Mouse (Mus musculus): ENCODE measurements around the gene Icosl. TPM values are rescaled to one million over a fixed set of nuclear protein-coding genes. Genes with fewer than 3 reads are reported as not detected.
A peak's percentile ranks its signal among the peaks of the same experiment; 100 is the strongest.
"Not testable (repeated sequence)": the region's sequence is repeated elsewhere in the genome, so short reads cannot be mapped to it uniquely, and the experiment has no call there.

Icosl gene
- polyA plus RNA-seq, 2 experiments from 2014 or later, result 8.8 to 19.3 TPM

GRCm38 (mm10) chr10:78077862-78078261, 8.8 kb downstream of the Icosl start:
- ATAC-seq, result no peak

DNA sequence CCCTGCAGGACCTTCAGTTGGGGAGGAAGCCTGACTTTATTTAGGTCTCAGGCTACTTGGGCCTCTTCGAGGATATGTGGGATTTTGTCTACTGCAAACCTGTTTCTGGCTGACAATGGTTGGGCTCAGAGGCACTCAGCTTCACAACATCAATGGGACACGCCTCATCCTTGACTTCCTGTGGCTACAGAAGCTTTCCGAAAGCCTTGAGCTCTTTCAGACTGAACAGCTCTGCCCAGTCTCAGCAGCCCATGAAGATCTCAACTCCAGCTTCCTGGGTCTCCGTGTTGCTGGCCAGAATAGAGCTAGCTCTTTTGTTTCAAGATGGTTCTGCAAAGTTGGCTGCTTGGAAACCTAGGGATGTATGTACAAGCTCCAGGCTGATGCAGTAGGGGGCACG, 9.2 kb downstream of the Icosl start:
- ATAC-seq, result peak; percentile 33

- no peak for ATAC-seq
These were observed 11.0 kb downstream of the Icosl start for GRCm38 (mm10) chr10:78079955-78080591.

DNA sequence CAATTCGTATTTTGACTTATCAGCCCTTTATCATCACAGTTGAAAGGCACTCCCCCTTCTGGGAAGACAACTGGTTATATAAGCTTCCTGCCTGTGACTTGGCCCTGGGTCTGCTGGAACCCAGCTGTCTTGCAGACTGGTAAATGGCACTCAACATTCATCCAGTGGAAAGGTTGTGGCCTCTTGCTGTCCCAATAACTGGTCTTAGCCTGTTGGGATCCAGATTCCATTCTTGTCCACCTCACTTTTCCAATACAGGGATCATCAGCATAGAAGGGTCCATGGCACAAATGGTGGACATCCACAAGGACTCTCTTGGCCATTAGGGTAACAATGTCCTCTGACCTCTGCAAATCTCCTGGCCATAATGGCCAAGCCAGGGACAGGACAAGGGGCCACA, 15.0 kb downstream of the Icosl start:
- ATAC-seq, result no peak

DNA sequence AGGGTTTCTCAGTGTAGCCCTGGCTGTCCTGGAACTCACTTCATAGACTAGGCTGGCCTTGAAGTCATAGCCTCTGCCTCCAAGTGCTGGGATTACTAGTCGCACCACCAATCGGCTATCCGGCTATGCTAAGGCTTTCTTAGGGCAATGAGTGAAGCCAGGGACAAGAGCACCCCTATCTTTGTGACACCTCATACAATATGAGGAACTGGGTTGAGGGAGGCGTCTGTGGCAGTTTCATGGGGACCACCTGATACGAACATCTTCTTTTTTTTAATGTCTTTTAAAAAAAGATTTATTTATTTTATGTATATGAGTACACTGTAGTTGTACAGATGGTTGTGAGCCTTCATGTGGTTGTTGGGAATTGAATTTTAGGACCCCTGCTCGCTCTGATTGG, 16.6 kb downstream of the Icosl start:
- ATAC-seq, result no peak

- peak; percentile 80 for ATAC-seq
These were observed 17.5 kb downstream of the Icosl start for GRCm38 (mm10) chr10:78086444-78087061.

- ATAC-seq, result peak; percentile 80
These were observed 18.0 kb downstream of the Icosl start for GRCm38 (mm10) chr10:78087101-78087511.

DNA sequence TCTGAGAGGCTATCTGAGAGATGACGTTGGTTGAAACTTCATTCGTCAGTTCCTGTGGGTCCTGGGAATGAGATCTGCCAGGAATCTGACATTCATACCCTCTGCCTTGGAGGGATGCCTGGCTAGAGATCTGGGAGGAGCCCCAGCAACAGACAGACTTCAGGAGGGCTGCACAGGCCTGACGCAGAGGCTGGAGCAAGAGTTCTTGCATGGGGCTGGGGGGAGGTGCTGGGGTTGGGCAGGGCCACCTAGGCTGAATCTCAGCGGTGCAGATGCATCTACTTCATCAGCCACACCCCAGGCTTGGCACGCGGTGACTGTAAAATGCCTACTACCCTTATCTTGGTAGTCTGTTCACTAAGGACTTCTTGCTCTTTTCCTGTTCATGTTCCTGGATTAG, 21.1 kb downstream of the Icosl start:
- ATAC-seq, result no peak

GRCm38 (mm10) chr10:78090706-78091491, 21.8 kb downstream of the Icosl start:
- no peak for ATAC-seq

DNA sequence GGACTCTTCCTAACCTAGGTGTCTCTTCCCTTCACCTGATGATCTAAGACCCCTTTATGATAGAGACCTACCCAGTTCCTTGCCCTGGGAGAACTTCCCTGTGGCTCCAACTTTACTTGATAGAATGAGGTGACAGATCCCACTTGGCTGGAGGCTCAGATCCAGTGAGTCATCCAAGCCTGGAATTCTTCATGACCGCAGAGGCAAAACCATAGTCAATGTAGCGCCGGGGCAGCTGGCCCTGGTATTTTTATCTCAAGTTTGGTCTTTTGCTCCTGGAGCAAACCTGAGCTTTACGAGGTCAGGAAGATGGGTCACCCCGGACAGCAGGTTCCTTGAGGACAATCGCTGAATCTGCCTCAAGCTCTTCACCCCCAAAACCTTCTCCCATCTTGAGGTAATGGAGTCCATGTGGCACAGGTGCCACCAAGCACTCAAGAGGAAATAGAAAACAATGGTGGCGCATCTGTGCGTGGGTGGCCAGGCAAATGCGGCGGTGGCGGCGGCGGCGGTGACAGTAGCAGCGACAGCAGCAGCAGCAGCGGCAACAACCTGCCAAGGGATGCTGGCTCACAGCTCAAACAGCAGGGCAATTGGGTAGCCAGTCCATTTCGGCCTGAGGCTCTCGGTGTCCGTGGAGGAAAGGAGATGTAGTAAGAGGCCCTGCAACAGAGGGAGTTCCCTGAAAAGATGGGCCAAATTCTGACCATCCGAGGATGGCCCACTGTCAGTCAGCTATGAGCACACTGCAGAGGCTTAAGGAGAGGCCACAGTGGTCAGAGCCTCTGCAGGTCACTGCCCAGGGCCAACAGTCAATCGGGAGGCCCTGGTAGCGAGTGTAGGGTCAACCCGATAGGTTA, 23.0 kb downstream of the Icosl start:
- ATAC-seq, result no peak

GRCm38 (mm10) chr10:78092725-78093029, 23.6 kb downstream of the Icosl start:
- ATAC-seq, result peak; percentile 67

DNA sequence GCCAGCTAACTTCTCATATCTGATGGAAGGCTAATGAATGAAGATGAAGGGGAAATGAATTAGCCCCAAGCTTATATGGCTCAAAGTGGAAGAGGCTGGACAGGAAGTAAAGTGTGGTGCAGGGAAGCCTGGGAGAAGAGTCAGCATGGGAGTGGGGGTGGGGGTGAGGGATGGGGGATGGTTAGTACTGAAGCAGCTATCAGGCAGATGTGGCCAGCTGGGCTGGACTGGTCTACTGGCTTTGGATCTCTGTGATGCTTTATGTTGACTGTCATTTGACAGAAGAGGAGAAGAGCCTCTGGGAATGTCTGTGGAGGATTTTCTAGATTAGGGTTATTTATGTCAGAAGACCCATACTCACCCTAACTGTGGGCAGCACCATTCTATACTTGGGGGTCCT, 26.1 kb downstream of the Icosl start:
- ATAC-seq, result no peak

DNA sequence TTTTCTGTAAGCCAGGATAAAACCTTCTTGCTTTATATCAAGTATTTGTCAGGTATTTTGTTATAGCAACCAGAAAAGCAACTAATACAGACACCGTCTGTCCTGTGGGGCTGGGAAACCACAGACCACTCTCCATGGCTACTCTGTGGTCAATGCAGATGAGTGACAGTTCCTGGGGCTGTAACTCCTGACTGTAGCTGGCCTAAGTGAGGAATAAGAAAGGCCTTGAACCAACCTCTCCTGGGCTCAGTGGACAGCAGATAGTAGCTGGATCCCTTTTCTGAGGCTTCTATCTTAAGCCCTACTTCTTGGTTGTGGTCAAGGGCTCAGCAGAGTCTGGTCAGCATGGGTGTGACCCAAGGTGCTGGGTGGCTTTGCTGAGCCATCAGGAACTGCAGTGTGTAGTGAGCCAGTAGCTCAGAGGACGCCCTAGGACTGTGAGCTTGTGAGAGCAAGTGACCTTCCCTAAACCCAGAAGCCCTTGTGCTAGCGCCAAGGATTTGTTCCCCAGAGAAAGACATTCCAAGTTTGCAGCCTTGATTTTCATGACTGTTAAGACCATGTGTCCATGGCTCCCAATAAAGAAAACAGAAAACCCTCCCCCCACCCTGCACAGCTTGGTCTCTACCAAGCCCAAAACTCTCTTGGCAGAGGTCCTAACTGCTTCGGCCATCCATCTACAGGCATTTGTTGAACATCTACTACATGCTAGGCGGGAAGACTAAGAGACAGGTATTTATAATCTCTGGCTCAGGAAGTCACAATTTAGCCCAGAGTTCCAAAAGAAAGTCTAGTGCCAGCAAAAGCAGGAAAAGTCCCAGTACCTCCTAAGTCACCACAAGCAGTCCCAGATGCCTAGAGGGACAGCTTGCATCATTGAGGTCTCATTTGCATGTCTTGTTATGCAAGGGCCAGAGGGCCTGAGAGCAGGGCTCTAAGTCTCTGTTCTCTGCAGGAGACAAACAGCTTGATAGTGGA, 27.1 kb downstream of the Icosl start:
- no peak for ATAC-seq

- not testable (repeated sequence) for ATAC-seq
These were observed 30.8 kb downstream of the Icosl start for GRCm38 (mm10) chr10:78099860-78100259.

- ATAC-seq, result no peak
These were observed 32.1 kb downstream of the Icosl start for GRCm38 (mm10) chr10:78100989-78101780.

DNA sequence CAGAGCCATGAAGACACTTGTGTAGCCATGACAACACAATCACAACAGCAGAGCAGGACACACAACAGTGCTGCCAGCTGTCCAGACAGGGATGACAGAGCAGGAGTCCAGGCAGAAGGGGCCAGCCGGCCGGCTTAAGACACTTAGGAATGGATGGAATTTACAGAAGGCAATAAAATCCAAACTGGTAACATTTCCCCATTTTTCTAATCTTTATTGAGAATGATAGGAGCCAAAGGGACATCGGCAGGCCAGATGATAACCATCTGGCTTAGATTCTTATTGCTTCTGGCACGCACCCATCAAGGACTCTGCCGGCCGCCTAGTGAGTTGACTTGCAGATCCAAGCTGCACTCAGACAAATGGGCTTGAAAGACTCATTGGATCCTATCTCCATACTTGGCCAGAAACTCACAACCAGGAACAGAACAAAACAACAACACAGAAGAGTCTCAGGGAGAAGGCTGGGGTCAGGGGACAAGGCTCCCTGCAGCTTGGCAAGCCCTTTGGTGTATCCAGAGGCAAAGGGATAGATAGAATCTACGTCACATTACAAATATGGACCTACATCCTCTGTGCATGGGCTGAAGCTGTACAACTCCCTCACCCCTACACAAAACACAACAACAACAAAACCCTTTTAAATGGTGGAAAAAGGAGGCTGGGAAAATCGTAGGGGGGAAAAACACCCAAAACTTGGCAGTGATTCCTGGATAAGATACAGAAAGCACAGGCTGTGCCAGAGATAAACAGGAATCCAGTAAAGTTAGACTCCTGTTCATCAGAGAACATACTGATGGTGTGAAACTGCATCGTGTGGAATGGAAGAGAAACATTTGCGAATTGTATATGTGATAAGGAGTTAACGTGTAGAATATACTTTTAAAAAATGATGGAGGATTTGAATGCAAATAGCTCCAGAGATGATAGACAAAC, 35.7 kb downstream of the Icosl start:
- ATAC-seq, result no peak

DNA sequence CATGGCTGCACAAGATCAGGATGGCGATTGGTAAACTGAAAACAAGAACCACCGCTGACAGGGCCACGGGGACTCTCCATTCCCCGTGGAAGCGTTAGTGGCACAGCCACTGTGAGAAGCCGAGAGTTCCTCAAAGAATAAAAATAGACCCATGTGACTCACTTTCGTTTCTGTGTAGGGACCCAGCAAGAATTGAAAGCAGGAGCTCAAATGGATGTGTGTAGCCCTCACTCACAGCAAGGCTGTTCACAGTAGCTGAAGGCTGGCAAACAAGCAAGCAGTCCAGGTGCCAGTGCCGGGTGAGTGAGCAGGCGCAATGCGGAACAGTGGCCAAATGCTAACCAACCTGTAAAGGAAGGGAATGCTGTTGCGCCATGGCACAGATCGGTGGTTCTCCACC, 36.4 kb downstream of the Icosl start:
- no peak for ATAC-seq

DNA sequence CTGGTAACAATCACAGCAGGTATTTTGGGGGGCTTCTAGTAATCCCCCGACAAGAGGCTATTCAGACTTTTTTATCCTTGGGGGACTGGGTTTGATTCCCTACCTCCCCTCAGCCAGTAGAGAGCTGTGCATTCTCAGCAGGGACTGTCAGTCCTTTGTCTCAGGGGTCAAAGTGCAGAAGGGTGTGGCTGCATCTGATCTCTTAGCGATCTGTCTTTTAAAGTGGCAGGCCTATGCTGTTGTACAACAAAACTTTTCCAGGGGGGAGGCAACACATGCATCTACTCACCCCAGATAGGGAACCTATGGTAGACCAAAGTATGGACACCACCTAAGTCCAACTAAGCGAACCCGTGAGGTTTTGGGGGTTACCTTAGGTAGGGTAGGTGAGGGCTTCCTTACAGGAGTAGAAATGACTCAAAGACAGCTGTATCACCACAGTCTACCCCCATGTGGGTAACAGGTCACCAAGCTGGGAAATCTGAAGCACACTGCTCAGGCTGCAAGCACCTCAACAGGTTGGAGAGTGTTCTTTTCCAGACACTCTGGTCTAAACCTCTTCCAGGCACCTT, 45.5 kb downstream of the Icosl start:
- ATAC-seq, result no peak

DNA sequence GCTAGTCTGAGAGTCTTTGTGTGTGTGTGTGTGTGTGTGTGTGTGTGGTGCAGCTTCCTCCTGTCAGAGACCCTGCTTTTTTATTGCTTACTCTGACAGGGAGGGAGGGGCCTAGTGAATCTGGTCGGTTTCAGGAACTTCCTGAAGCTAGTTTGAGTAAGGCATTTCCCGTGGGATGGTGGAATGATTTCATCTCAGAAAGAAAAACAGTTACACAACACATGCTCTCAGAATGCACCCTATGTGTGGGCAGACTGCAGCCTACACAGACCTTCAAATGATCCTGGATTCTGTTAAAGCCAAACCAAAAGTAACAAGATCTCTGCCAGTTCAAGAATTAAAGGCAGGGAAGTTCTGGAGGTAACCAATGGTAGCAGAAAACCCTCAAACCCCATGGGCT, 46.1 kb downstream of the Icosl start:
- no peak for ATAC-seq

Data from CD4-positive, CD25-positive, alpha-beta regulatory T cell, adult 4 months (primary cell).